Mouse (Mus musculus) cerebellum, adult 2 months (tissue): Measurements from ENCODE around the gene Abca4. TPM values are rescaled to one million over a fixed set of nuclear protein-coding genes. Genes with fewer than 3 reads are reported as not detected.
A peak's percentile ranks its signal among the peaks of the same experiment; 100 is the strongest.

Experiments used
- DNase-seq, 2 experiments: peaks; one replicate each; pipeline ENCODE4 v3.0.0; 2021
- H3K27ac ChIP-seq: fragments of 200-500 bp; 2 replicates; pipeline ENCODE4 v1.5.1; 2012; ENCODE audit warnings: low read length, control low read depth, inconsistent platforms; ENCODE audit not compliant: insufficient read depth
- H3K27me3 ChIP-seq: fragments of 200-500 bp; 2 replicates; pipeline ENCODE4 v1.6.1; 2012; ENCODE audit warnings: inconsistent platforms, mild to moderate bottlenecking, low read length, moderate library complexity; ENCODE audit not compliant: control insufficient read depth, insufficient read depth
- H3K4me1 ChIP-seq: fragments of 200-500 bp; 2 replicates; pipeline ENCODE4 v1.6.1; 2011; ENCODE audit warnings: low read length; ENCODE audit not compliant: control insufficient read depth, insufficient read depth
- H3K4me3 ChIP-seq: fragments of 200-500 bp; replicated peaks from 2 replicates; pipeline ENCODE3; 2011; ENCODE audit warnings: mild to moderate bottlenecking, low read depth, low read length, control low read depth; ENCODE audit not compliant: insufficient read depth
- CTCF ChIP-seq: fragments of 200-500 bp; IDR thresholded peaks from 2 replicates; pipeline ENCODE4 v1.5.1; 2011; ENCODE audit warnings: low read depth, mild to moderate bottlenecking, control low read depth, low read length, moderate library complexity, borderline replicate concordance; ENCODE audit not compliant: insufficient read depth
- POLR2A ChIP-seq: fragments of 200-500 bp; IDR thresholded peaks from 2 replicates; pipeline ENCODE4 v1.6.1; 2011; ENCODE audit warnings: low read length, control low read depth, borderline replicate concordance; ENCODE audit not compliant: insufficient read depth
- WGBS: fragments of 180-500 bp; shearing (Covaris S2); methylation state at CpG from one replicate; pipeline ENCODE4 v1.1.7; 2018; 5-methylcytosine and 5-hydroxymethylcytosine counted together
- polyA plus RNA-seq: library from polyadenylated mRNA; depleted of rRNA; stranded (reverse); fragments of >200 nt; gene quantifications from 2 replicates; pipeline ENCODE4 v1.2.3, GENCODE M21; 2012

The Abca4 gene
- polyA plus RNA-seq, 1 experiment = 2.3 TPM

GRCm38 (mm10) chr3:122040522-122040921 is 3.7 kb upstream of the Abca4 start:
- WGBS = 77% methylated on average over 6 of the region's 6 CpGs
- Histone ChIP-seq H3K4me1 (no peaks in the 10 kb centered on the region; the same call in none of the 2 replicates), H3K4me3 (no peak overlapping the region), H3K27ac (no peak overlapping the region), H3K27me3 (no peaks in the 10 kb centered on the region; the same call in 1 of the 2 replicates)
- no peak for DNase-seq
- TF ChIP-seq CTCF = no peak
- TF ChIP-seq POLR2A = no peak

GRCm38 (mm10) chr3:122043102-122043501 is 1.1 kb upstream of the Abca4 start:
- Histone ChIP-seq H3K4me3 (no peak overlapping the region), H3K27me3 (no peaks in the 10 kb centered on the region; the same call in 1 of the 2 replicates), H3K4me1 (no peaks in the 10 kb centered on the region; the same call in none of the 2 replicates), H3K27ac (no peak overlapping the region)
- DNase-seq = no peak
- 63% methylated on average over 8 of the region's 8 CpGs for WGBS
- TF ChIP-seq CTCF = no peak

GRCm38 (mm10) chr3:122046187-122046620 is 2.0 kb downstream of the Abca4 start:
- 49% methylated on average over 10 of the region's 10 CpGs for WGBS
- TF ChIP-seq CTCF = no peak
- no peak for TF ChIP-seq POLR2A
- peak in 1 of 2 experiments; percentile 12 for DNase-seq
- H3K4me3 ChIP-seq = no peak overlapping the region
- H3K27me3 ChIP-seq = no peaks in the 10 kb centered on the region; the same call in 1 of the 2 replicates
- H3K27ac ChIP-seq = no peak overlapping the region
- no peaks in the 10 kb centered on the region; the same call in none of the 2 replicates for H3K4me1 ChIP-seq

GRCm38 (mm10) chr3:122047402-122047801 is 3.2 kb downstream of the Abca4 start:
- H3K4me1 ChIP-seq = no peaks in the 10 kb centered on the region; the same call in none of the 2 replicates
- H3K27me3 ChIP-seq = no peaks in the 10 kb centered on the region; the same call in 1 of the 2 replicates
- no peak overlapping the region for H3K27ac ChIP-seq
- no peak for DNase-seq
- TF ChIP-seq CTCF (no peak), POLR2A (no peak)
- WGBS = 76% methylated on average over 7 of the region's 7 CpGs
- no peak overlapping the region for H3K4me3 ChIP-seq

GRCm38 (mm10) chr3:122047921-122048861 is 3.9 kb downstream of the Abca4 start:
- Histone ChIP-seq H3K27me3 (no peaks in the 10 kb centered on the region; the same call in 1 of the 2 replicates), H3K4me1 (no peaks in the 10 kb centered on the region; the same call in none of the 2 replicates), H3K27ac (no peak overlapping the region), H3K4me3 (no peak overlapping the region)
- WGBS = 17% methylated on average over 17 of the region's 17 CpGs
- DNase-seq = peak; percentile 41 to 46
- TF ChIP-seq CTCF = no peak
- TF ChIP-seq POLR2A = no peak

- H3K27ac ChIP-seq = no peak overlapping the region
- DNase-seq = no peak
- no peak for TF ChIP-seq CTCF
- no peak for TF ChIP-seq POLR2A
- no peaks in the 10 kb centered on the region; the same call in 1 of the 2 replicates for H3K27me3 ChIP-seq
- WGBS = 37% methylated on average over 6 of the region's 6 CpGs
- H3K4me1 ChIP-seq = no peaks in the 10 kb centered on the region; the same call in 1 of the 2 replicates
- H3K4me3 ChIP-seq = no peak overlapping the region
Measured at GRCm38 (mm10) chr3:122049158-122049557, 4.9 kb downstream of the Abca4 start.

- TF ChIP-seq CTCF (no peak), POLR2A (no peak)
- Histone ChIP-seq H3K27ac (no peak overlapping the region), H3K4me1 (no peaks in the 10 kb centered on the region), H3K4me3 (no peak overlapping the region), H3K27me3 (no peaks in the 10 kb centered on the region)
- no peak for DNase-seq
- 71% methylated on average over 9 of the region's 9 CpGs for WGBS
Measured at GRCm38 (mm10) chr3:122058439-122059198, 14.4 kb downstream of the Abca4 start.
